Mouse (Mus musculus): ENCODE data around the gene Glra2. TPM values are rescaled to one million over a fixed set of nuclear protein-coding genes. Genes with fewer than 3 reads are reported as not detected.
A peak's percentile ranks its signal among the peaks of the same experiment; 100 is the strongest.
"Not testable (repeated sequence)": the region's sequence is repeated elsewhere in the genome, so short reads cannot be mapped to it uniquely, and the experiment has no call there.

The Glra2 gene
- not detected in 2 replicates for total RNA-seq (2015)
- not detected in 2 replicates for total RNA-seq (2017)

DNA sequence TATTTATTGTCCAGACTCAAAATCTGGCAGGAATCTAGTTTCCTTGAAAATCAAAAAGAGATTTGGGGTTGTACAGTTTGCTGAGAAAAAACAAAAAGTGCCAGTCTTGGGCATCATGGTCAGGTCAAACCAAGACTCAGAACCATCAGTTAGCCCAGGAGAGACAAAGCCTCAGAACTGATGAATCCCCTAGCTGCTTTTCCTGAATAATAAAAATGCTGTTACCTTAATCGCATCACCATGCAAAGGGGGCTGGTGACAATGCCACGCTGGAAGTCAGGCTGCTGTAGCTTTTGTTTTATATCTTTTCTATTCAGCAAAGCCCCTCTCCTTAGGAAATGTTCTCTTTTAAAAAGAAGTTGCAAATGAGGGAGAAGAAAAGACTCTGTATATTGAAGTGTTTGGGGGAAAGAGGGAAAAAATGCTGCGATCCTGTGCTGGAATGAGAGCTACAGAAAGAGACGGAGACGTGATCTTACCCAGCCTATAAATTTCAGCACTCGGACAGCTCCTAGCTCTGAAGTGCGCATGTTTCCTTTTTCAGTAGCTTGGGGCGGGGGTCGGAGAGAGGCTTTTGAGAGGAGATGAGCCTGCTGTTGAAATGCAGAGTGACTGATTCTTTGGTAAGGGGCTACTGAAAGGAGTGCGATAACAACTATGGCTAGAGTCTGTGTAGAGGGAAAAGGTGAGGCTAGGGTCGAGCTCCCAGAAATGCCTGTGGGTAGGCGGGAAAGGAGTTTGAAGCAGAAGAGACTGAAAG is at the start of gene Glra2:
Glra2 (minus strand) TSS at position 455 of the 760 bp plus-strand sequence.
- ATAC-seq (ENCODE audit: poor library complexity, severe bottlenecking): no peak

DNA sequence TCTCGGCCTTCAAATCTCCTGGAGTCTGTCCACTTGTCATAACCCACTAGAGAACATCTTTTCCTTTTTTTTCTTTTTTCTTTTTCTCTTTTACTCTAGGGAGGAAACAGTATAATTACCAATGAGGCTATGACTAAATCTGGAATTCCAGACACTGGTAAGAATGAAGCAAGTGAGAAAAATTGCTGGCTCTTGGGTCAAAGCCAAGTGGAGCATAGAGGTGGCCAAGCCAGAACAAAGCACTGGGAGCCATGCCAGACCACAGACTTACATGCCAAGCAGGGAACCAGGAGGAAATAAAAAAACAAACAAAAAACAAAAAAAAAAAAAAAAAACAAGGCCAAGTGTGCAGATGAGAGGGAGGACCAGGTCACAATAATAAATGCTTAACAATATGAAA is 35.6 kb upstream of the Glra2 start:
- ATAC-seq (ENCODE audit: poor library complexity, severe bottlenecking): no peak

- no peak for ATAC-seq (ENCODE audit: poor library complexity, severe bottlenecking)
Measured at GRCm38 (mm10) chrX:165344611-165345010, 17.4 kb upstream of the Glra2 start.

DNA sequence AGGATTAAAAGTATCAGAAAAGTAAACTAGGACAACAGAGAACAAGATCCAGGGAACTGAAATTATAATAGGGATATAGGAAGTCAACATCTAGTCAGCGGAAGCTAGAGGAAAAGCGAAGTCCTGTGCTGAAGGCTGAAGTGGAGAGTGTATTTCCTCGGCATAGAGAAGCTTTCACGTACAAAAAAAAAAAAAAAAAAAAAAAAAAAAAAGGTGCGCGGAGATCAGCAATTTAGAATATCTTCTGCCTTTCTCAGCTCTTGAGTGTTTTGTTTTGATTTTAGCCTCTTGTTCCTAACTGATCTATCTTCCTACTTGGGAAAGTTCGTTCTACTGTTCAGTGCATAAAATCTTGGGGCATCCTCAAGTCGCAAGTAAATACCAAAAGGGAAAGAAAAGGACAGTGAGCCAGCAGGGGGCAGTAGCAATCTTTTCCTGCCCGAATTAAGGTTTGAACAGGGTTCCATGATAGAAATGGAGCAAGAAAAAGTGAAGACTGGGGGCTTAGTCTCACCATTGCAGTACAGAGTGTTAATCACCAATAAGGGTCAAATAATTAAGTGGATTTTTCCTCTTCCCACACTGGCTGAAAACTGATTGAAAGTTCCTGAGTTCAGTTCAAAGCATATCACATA is 623 bp upstream of the Glra2 start:
- no peak for ATAC-seq (ENCODE audit: poor library complexity, severe bottlenecking)

GRCm38 (mm10) chrX:165193550-165193949 is 133.6 kb downstream of the Glra2 start:
- ATAC-seq (ENCODE audit: poor library complexity, severe bottlenecking): no peak

GRCm38 (mm10) chrX:165191170-165191569 is 136.0 kb downstream of the Glra2 start:
- ATAC-seq (ENCODE audit: poor library complexity, severe bottlenecking): no peak

GRCm38 (mm10) chrX:165182948-165183347 is 144.2 kb downstream of the Glra2 start:
- ATAC-seq (ENCODE audit: poor library complexity, severe bottlenecking): not testable (repeated sequence)

DNA sequence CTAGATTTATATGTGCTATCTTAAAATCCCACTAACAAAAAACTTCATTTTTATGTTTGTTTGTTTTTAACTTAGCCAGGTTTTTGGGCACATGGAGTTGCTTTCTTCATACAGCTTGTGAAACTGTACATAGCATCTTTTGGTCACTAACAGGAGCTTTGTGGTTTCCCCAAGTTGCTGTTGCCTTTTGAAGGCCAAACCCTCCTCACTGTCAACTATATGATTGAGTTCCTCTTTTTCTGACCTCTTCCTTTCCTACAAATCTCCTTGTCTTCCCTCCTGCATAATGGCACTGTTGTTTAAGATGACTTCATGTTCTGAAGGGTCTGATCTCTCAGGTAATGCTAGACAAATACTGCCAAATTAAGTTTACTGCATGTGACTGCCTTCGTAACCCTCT is 170.6 kb downstream of the Glra2 start:
- peak; percentile 86 for ATAC-seq (ENCODE audit: poor library complexity, severe bottlenecking)

DNA sequence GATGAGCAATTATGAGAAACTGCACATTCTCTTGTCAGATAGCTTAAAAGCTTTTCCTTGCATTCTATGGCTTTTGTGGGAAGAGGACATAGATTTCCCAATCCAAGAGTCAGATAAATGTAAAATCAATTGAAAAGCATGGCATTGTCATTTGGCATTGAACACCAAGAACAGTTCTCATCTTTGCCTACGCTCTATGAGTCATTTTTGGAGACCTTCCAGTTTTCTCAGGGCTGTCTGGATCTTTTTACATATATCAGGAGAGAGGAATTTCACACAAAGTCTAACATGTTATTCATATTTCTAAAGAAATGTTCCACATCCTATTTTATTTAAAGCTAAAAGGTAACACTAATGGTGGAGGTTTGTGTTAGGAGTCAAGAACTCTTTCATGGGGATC is 223.0 kb downstream of the Glra2 start:
- ATAC-seq (ENCODE audit: poor library complexity, severe bottlenecking): no peak
